In the genomic region with DNA sequence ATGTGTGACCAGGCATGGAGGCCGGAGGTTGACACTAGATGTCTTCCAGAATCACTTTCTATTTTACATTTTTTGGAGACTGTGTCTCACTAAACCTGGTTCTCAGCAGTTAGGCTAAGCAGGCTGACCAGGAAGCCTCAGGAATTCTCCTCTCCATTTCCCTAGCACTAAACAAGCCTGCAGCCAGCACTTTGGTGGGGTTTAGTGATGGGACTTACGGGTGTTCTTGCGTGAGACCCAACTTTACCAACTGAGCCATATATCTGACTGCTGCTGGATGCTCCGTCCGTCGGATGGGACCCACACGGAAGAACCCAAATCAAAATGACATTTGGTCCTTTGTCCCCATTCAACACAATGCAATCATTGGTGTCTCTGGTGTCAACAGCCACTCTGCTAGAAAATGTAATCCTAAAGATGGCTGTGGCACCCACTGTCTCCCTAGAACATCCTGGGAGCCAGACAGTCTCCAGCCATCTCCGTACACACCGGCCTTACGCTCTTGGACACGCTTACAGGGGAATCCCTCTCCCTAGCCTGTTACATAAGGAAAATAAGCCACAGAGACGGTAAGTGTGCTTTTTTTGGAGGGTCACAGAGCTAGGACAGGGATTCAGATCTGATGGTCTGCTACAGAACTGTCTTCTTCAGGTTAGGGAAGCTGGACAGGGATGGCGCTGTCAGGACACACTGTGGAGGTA, we compare ENCODE assay signal across 10 mouse cellular contexts. TPM values are rescaled to one million over a fixed set of nuclear protein-coding genes. Genes with fewer than 3 reads are reported as not detected.
DNase-seq lines count a peak whose midpoint lies in the region; ATAC-seq and TF ChIP-seq lines count a peak whose summit lies in the region.
"Had no signal": no experiment of that assay in that cellular context is flagged by ENCODE, and none has a peak within 500 bp of the region (broad histone marks: within the 10 kb centered on the region; RNA-seq: fewer than 3 reads in every experiment).

No protein-coding gene starts in this region.

- H3K9ac ChIP-seq in limb, embryonic 12.5 days (replicated peaks): no peak overlapping the region
- peak overlapping the region; percentile 6; the same call in 1 of the 2 replicates for H3K9ac ChIP-seq in embryonic facial prominence, embryonic 15.5 days
- no peak overlapping the region for H3K9ac ChIP-seq in midbrain, embryonic 16.5 days (ENCODE audit: low read depth, low read length)
- H3K9ac ChIP-seq: embryonic facial prominence, embryonic 12.5 days had no signal

- H3K27ac ChIP-seq in gastrocnemius, adult 2 months: peak overlapping the region; percentile 91
- H3K27ac ChIP-seq in limb, embryonic 12.5 days: no peak overlapping the region
- H3K27ac ChIP-seq in limb, embryonic 10.5 days: no peak overlapping the region
- H3K27ac ChIP-seq in embryonic facial prominence, embryonic 15.5 days (replicated peaks): peak overlapping the region; percentile 63
- peak overlapping the region; percentile 19; the same call in 1 of the 2 replicates for H3K27ac ChIP-seq in midbrain, embryonic 16.5 days (ENCODE audit: low read length)
- H3K27ac ChIP-seq: embryonic facial prominence, embryonic 12.5 days had no signal

- DNase-seq in gastrocnemius, adult 2 months: peak; percentile 5
- DNase-seq in gastrocnemius, adult 18-20 months (ENCODE audit: low spot score): no peak
- no peak for DNase-seq in limb, embryonic 10.5 days (ENCODE audit: low spot score)
- DNase-seq in layer of hippocampus, postnatal 14 days (ENCODE audit: low spot score in 2 of 2): no peak
- DNase-seq in frontal cortex, postnatal 36 days (ENCODE audit: low spot score in 2 of 2): no peak
- DNase-seq: B cell, adult 2 months had no signal

- peaks cover 15% of the 10 kb centered on the region; the same call in 1 of the 2 replicates for H3K27me3 ChIP-seq in limb, embryonic 12.5 days
- peaks cover 19% of the 10 kb centered on the region; the same call in 1 of the 2 replicates for H3K27me3 ChIP-seq in limb, embryonic 10.5 days (ENCODE audit: low read depth, poor library complexity, severe bottlenecking)
- H3K27me3 ChIP-seq in embryonic facial prominence, embryonic 15.5 days: no peaks in the 10 kb centered on the region
- 0 out of 2 replicates have a peak, but pooled peaks cover 2% of the 10 kb centered on the region for H3K27me3 ChIP-seq in midbrain, embryonic 16.5 days (ENCODE audit: control insufficient read depth, insufficient read depth, low read depth, low read length)

- peak overlapping the region; percentile 93; the same call in 1 of the 2 replicates for H3K4me2 ChIP-seq in limb, embryonic 12.5 days
- H3K4me2 ChIP-seq in embryonic facial prominence, embryonic 15.5 days (replicated peaks): 0 out of 2 replicates have a peak overlapping the region, but pooled peaks have one; percentile 96
- H3K4me2 ChIP-seq in midbrain, embryonic 16.5 days (ENCODE audit: low read length): peak overlapping the region; percentile 35

- intact Hi-C loops in gastrocnemius, adult 2 months (cut with DNase I): loop anchor here (5.0 kb wide), 1 partner anchor 37 kb away; no protein-coding TSS in a partner anchor

- no peak for ATAC-seq in limb, embryonic 12.5 days (ENCODE audit: insufficient number of reproducible peaks, insufficient read depth, low FRiP score, low TSS enrichment, low read depth)
- no peak for ATAC-seq in embryonic facial prominence, embryonic 15.5 days (ENCODE audit: insufficient number of reproducible peaks, low FRiP score, low TSS enrichment, low read depth)
- no peak for ATAC-seq in midbrain, embryonic 16.5 days

- TF ChIP-seq CTCF in gastrocnemius, adult 2 months (IDR thresholded peaks at IDR 0.05): no peak

- H3K4me1 ChIP-seq in limb, embryonic 12.5 days (replicated peaks): peaks cover 45% of the 10 kb centered on the region
- H3K4me1 ChIP-seq in limb, embryonic 10.5 days: peaks cover 65% of the 10 kb centered on the region
- H3K4me1 ChIP-seq in embryonic facial prominence, embryonic 15.5 days: peaks cover 54% of the 10 kb centered on the region
- peaks cover 23% of the 10 kb centered on the region for H3K4me1 ChIP-seq in midbrain, embryonic 16.5 days (ENCODE audit: control insufficient read depth, insufficient read depth, low read length)

- H3K9me3 ChIP-seq in limb, embryonic 12.5 days: no peaks in the 10 kb centered on the region
- no peaks in the 10 kb centered on the region for H3K9me3 ChIP-seq in limb, embryonic 10.5 days (replicated peaks)
- no peaks in the 10 kb centered on the region for H3K9me3 ChIP-seq in embryonic facial prominence, embryonic 15.5 days (replicated peaks)
- H3K9me3 ChIP-seq in midbrain, embryonic 16.5 days (replicated peaks; ENCODE audit: control insufficient read depth, low read length, poor library complexity, severe bottlenecking): no peaks in the 10 kb centered on the region
- H3K9me3 ChIP-seq: embryonic facial prominence, embryonic 12.5 days had no signal

- H3K4me3 ChIP-seq in gastrocnemius, adult 2 months: peak overlapping the region; percentile 89
- no peak overlapping the region for H3K4me3 ChIP-seq in limb, embryonic 12.5 days (replicated peaks)
- H3K4me3 ChIP-seq in limb, embryonic 10.5 days: no peak overlapping the region
- no peak overlapping the region for H3K4me3 ChIP-seq in embryonic facial prominence, embryonic 15.5 days (replicated peaks)
- H3K4me3 ChIP-seq in midbrain, embryonic 16.5 days (ENCODE audit: low read depth, low read length): no peak overlapping the region

- whole genome bisulfite sequencing in limb, embryonic 12.5 days: 92% methylated on average over 13 of the region's 13 CpGs
- WGBS in limb, embryonic 10.5 days: 90% methylated on average over 13 of the region's 13 CpGs
- 88% methylated on average over 13 of the region's 13 CpGs for WGBS in embryonic facial prominence, embryonic 15.5 days
- 87% methylated on average over 13 of the region's 13 CpGs for WGBS in midbrain, embryonic 16.5 days

- H3K36me3 ChIP-seq in limb, embryonic 12.5 days: no peaks in the 10 kb centered on the region
- no peaks in the 10 kb centered on the region for H3K36me3 ChIP-seq in limb, embryonic 10.5 days
- no peaks in the 10 kb centered on the region for H3K36me3 ChIP-seq in embryonic facial prominence, embryonic 15.5 days
- no peaks in the 10 kb centered on the region for H3K36me3 ChIP-seq in midbrain, embryonic 16.5 days (ENCODE audit: control insufficient read depth, insufficient read depth, low read length)
- H3K36me3 ChIP-seq: embryonic facial prominence, embryonic 12.5 days had no signal

RNA-seq across cellular contexts. Expression of gene Pald1, which starts 3.8 kb away (rescaled TPM):
- total RNA-seq in gastrocnemius, adult 2 months (2021): 1 to 10 TPM; 4.0 to 7.2 TPM
- total RNA-seq in gastrocnemius, adult 18-20 months (2021): 1 to 10 TPM; 5.1 to 6.3 TPM
- polyA plus RNA-seq in limb, embryonic 12.5 days (2016; fragmentation: Nextera tagmentation; extraction: Ambion mirVana): 25.3 and 25.8 TPM in 2 replicates
- polyA plus RNA-seq in limb, embryonic 10.5 days (2016; fragmentation: Nextera tagmentation; extraction: Ambion mirVana): 26.2 and 28.1 TPM in 2 replicates
- 22.7 and 22.8 TPM in 2 replicates for polyA plus RNA-seq in embryonic facial prominence, embryonic 15.5 days (2015; fragmentation: Nextera tagmentation; extraction: Ambion mirVana)
- polyA plus RNA-seq in midbrain, embryonic 16.5 days (2015; fragmentation: Nextera tagmentation; extraction: Ambion mirVana): 20.2 and 20.6 TPM in 2 replicates
- total RNA-seq in layer of hippocampus, postnatal 14 days (2021): 10 to 100 TPM; 16.5 to 22.1 TPM

RNA-seq across cellular contexts. Expression of gene Nodal, which starts 38.3 kb away (rescaled TPM):
- total RNA-seq in gastrocnemius, adult 2 months (2021): under 1 TPM in 1 of 2 experiments, not detected in 1; 0.15 TPM
- under 1 TPM; 0.09 to 0.11 TPM for total RNA-seq in gastrocnemius, adult 18-20 months (2021)
- 0.26 TPM in 1 of 2 replicates, not detected in the other for polyA plus RNA-seq in limb, embryonic 12.5 days (2016; fragmentation: Nextera tagmentation; extraction: Ambion mirVana)
- 0.13 and 0.36 TPM in 2 replicates for polyA plus RNA-seq in limb, embryonic 10.5 days (2016; fragmentation: Nextera tagmentation; extraction: Ambion mirVana)
- 0.08 and 0.20 TPM in 2 replicates for polyA plus RNA-seq in embryonic facial prominence, embryonic 15.5 days (2015; fragmentation: Nextera tagmentation; extraction: Ambion mirVana)
- 0.30 and 0.48 TPM in 2 replicates for polyA plus RNA-seq in midbrain, embryonic 16.5 days (2015; fragmentation: Nextera tagmentation; extraction: Ambion mirVana)
- not detected for total RNA-seq in layer of hippocampus, postnatal 14 days (2021)

Comparison
In these comparisons a context has a peak if more than half of its experiments do, and no peak if none do; other contexts are left out.
1. H3K27ac ChIP-seq: peak in gastrocnemius, adult 2 months (single experiment), embryonic facial prominence, embryonic 15.5 days (single experiment) and midbrain, embryonic 16.5 days (single experiment); none in limb, embryonic 12.5 days (single experiment) and limb, embryonic 10.5 days (single experiment).
2. H3K4me2 ChIP-seq: peak in every context shown above with its lines; median percentile 96 in embryonic facial prominence, embryonic 15.5 days; 93 in limb, embryonic 12.5 days; 35 in midbrain, embryonic 16.5 days.